Mouse (Mus musculus): ENCODE results near the gene Tax1bp1.

DNA sequence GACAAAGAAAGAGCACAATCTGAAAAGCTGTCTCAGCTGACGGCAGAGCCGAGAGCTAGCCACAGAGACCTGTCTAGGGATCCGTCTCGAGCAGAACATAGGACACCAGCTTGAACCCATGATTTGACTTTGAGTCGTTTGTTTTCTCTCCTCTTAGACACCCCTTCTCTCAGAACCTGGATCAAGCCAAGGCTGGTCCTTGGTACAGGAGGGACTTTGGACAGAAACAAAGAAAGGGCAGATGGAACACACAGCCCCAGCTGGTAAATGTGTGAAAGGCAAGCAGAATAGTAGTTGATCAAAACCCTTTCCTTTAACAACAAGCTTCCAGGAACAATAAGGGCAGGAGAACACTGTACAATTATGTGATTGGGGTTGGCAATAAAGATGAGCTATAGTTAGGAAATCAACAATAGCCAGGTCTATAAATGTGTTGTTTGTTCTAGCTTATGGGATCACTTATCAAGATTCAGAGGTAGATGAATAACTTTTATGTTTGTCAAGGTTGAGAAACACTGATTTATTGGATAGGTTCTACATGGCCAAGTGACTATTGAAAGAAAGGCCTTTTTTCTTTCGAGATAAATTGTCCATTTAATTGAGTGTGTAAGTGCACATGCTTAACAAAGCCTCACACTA, 31.6 kb upstream of the Tax1bp1 start:
- no peak for TF ChIP-seq CTCF (IDR thresholded peaks at IDR 0.05; ENCODE audit: control insufficient read depth, insufficient read depth, low read length)
- TF ChIP-seq POLR2A (IDR thresholded peaks at IDR 0.05; ENCODE audit: borderline replicate concordance, control insufficient read depth, low read depth, low read length) = no peak
